Mouse (Mus musculus): ENCODE measurements around the gene Ear6.

DNA sequence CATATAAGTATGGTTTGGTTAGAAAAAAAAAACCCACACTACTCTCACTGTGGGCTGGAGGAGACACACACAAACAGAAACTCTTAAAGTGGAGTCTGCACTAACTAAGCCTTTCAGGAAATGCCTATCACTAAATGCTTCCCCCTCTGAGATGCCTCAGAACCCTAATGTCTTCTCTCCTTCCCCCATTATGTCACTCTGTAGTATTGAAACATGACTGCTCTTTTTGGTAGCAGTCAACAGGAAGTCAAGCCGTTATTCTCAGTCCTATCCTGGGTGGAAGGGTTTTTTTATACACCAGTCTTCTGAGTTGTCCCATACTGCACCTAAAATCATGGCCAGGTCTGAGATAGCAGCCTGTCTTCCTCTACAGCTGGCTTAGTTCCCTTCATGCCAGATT, 26.9 kb upstream of the Ear6 start:
- TF ChIP-seq POLR2A (IDR thresholded peaks at IDR 0.05; ENCODE audit: low read depth, low read length) (no peak), CTCF (IDR thresholded peaks at IDR 0.05; ENCODE audit: borderline replicate concordance, insufficient read depth, low read length) (no peak)

Measured in embryonic fibroblast, embryonic 13.5 days (primary cell).